Mouse (Mus musculus): ENCODE results near the gene Tril. TPM values are rescaled to one million over a fixed set of nuclear protein-coding genes. Genes with fewer than 3 reads are reported as not detected.

Tril gene
- 23.9 and 28.6 TPM in 2 replicates for polyA plus RNA-seq (2015; fragmentation: Nextera tagmentation; extraction: Ambion mirVana)

DNA sequence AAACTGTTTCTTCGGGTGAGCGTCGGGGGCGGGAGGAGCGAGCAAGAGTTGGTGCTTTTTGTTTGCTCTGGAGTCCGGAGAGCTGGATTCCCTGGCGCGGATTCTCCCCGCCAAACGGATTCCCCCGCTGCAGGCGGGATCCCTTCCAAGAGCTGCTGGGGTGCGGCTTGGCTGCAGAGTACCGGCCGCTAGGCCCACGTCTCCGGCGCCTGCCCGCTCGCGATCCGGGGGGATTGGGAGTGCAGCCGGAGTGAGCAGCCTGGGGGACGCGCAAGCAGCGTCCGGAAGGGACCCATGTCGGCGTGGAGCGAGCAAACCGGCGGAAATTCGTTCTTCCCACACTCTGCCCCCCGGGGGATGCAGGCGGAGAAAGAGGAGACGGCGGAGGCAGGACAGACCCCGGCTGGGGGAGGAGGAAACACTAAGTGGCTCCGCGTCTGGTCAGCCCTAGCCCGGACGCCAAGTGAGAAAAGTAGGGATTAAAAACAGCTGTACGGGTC is at the start of gene Tril:
Tril (minus strand) TSS at position 345 of the 500 bp plus-strand sequence.
- peak within 1 kb of the TSS; percentile 55 for H3K4me3 ChIP-seq (ENCODE audit: low read depth, low read length)
- peak within 1 kb of the TSS; percentile 88 for H3K27ac ChIP-seq (ENCODE audit: low read length)
- ATAC-seq (peak; percentile 75), DNase-seq (ENCODE audit: low spot score) (peak; percentile 85)
- WGBS = 1% methylated on average over 41 of the region's 43 CpGs
- no peaks in the 10 kb centered on the region for H3K9me3 ChIP-seq (ENCODE audit: low read length)
- peak within 1 kb of the TSS; percentile 51 for H3K9ac ChIP-seq (replicated peaks; ENCODE audit: low read depth)
- no peaks in the 10 kb centered on the region for H3K36me3 ChIP-seq (ENCODE audit: insufficient read depth, low read length)
- H3K4me2 ChIP-seq (replicated peaks; ENCODE audit: low read depth, low read length) = peak within 1 kb of the TSS; percentile 82
- H3K4me1 ChIP-seq (ENCODE audit: insufficient read depth, low read depth, low read length) = peaks cover 22% of the 10 kb centered on the region
- TF ChIP-seq CTCF (IDR thresholded peaks at IDR 0.05) = peak; percentile 20; the same call in 1 of the 2 replicates
- TF ChIP-seq EP300 (IDR thresholded peaks at IDR 0.05) = no peak
- peaks cover 31% of the 10 kb centered on the region for H3K27me3 ChIP-seq (replicated peaks; ENCODE audit: insufficient read depth, low read length)

DNA sequence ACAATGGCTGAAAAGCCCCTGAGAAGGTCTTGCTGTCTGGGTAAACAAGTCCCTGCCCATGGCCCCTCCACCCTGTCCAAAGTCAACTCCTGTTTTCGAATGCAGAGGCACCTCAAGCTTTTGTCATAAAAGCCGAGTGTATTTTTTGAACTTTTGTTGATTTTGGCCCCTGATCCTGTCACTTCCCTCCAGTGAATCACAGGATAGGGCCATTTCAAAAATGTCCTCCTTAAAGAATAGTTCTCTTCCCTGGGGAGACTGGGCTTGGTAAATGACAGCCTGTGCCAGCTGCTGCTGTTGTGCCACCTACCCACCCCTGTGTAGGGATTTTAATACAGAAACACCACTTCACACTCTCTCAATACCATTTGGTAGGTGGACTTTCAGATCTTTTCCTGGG is 42.4 kb upstream of the Tril start:
- 46% methylated on average over 2 of the region's 2 CpGs for WGBS
- ATAC-seq (no peak), DNase-seq (ENCODE audit: low spot score) (no peak)
- Histone ChIP-seq H3K4me3 (ENCODE audit: low read depth, low read length) (no peak overlapping the region), H3K9me3 (ENCODE audit: low read length) (no peaks in the 10 kb centered on the region), H3K4me2 (replicated peaks; ENCODE audit: low read depth, low read length) (no peak overlapping the region), H3K36me3 (ENCODE audit: insufficient read depth, low read length) (no peaks in the 10 kb centered on the region), H3K9ac (replicated peaks; ENCODE audit: low read depth) (no peak overlapping the region), H3K4me1 (ENCODE audit: insufficient read depth, low read depth, low read length) (no peaks in the 10 kb centered on the region), H3K27me3 (replicated peaks; ENCODE audit: insufficient read depth, low read length) (no peaks in the 10 kb centered on the region), H3K27ac (ENCODE audit: low read length) (no peak overlapping the region)
- TF ChIP-seq CTCF (IDR thresholded peaks at IDR 0.05) (no peak), EP300 (IDR thresholded peaks at IDR 0.05) (no peak)

DNA sequence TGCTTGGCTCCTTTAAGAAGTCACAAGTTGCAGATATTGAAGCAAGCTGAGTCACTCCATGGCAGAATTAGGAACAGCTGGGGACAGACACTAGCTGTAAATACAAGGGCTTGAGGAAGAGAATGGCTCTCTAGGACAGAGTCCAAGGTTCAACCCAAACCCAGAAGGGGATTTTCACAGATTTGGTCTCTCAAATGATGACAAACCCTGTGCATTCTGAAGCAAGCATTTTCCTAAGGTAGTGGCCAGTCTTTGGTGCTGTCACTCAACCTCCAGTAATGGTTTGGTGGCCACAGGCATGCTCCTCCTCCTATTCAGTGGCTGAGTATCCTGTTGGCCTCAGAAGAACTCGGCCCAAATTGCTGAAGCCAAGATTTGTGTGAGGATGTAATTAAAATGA is 38.5 kb upstream of the Tril start:
- Histone ChIP-seq H3K27ac (ENCODE audit: low read length) (no peak overlapping the region), H3K36me3 (ENCODE audit: insufficient read depth, low read length) (no peaks in the 10 kb centered on the region), H3K9me3 (ENCODE audit: low read length) (no peaks in the 10 kb centered on the region)

DNA sequence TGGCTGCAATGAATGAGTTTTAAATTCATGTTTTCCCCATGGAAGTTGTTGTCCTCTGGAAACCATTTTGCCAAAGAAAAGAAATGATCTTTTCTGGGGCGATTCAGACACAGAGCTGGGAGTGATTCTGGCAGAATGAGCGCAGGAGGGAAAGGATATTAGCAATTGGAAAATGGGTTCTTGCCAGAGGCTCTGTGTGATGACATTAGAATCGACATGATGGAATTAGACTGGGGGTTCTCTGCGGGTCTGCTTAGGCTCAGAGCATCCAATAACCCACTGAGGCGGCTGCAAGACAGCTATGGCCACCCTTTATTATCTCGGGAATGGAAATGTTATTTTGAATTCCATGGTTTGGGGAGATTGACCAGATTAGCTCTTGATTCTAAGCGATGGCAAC is 37.2 kb upstream of the Tril start:
- Histone ChIP-seq H3K4me2 (replicated peaks; ENCODE audit: low read depth, low read length) (no peak overlapping the region), H3K9ac (replicated peaks; ENCODE audit: low read depth) (no peak overlapping the region), H3K36me3 (ENCODE audit: insufficient read depth, low read length) (no peaks in the 10 kb centered on the region), H3K27me3 (replicated peaks; ENCODE audit: insufficient read depth, low read length) (no peaks in the 10 kb centered on the region), H3K4me1 (ENCODE audit: insufficient read depth, low read depth, low read length) (no peaks in the 10 kb centered on the region), H3K9me3 (ENCODE audit: low read length) (no peaks in the 10 kb centered on the region), H3K4me3 (ENCODE audit: low read depth, low read length) (no peak overlapping the region), H3K27ac (ENCODE audit: low read length) (no peak overlapping the region)
- TF ChIP-seq CTCF (IDR thresholded peaks at IDR 0.05) (no peak), EP300 (IDR thresholded peaks at IDR 0.05) (no peak)
- DNase-seq (ENCODE audit: low spot score) (no peak), ATAC-seq (no peak)
- 79% methylated on average over 7 of the region's 7 CpGs for WGBS

More for the DNA sequence above, 38.5 kb upstream of the Tril start:
- H3K4me1 ChIP-seq (ENCODE audit: insufficient read depth, low read depth, low read length) = no peaks in the 10 kb centered on the region
- DNase-seq (ENCODE audit: low spot score) (peak; percentile 31), ATAC-seq (no peak)
- 45% methylated on average over 1 of the region's 1 CpGs for WGBS
- no peak overlapping the region for H3K4me3 ChIP-seq (ENCODE audit: low read depth, low read length)
- no peaks in the 10 kb centered on the region for H3K27me3 ChIP-seq (replicated peaks; ENCODE audit: insufficient read depth, low read length)
- no peak overlapping the region for H3K4me2 ChIP-seq (replicated peaks; ENCODE audit: low read depth, low read length)
- no peak overlapping the region for H3K9ac ChIP-seq (replicated peaks; ENCODE audit: low read depth)
- no peak for TF ChIP-seq CTCF (IDR thresholded peaks at IDR 0.05)
- no peak for TF ChIP-seq EP300 (IDR thresholded peaks at IDR 0.05)

DNA sequence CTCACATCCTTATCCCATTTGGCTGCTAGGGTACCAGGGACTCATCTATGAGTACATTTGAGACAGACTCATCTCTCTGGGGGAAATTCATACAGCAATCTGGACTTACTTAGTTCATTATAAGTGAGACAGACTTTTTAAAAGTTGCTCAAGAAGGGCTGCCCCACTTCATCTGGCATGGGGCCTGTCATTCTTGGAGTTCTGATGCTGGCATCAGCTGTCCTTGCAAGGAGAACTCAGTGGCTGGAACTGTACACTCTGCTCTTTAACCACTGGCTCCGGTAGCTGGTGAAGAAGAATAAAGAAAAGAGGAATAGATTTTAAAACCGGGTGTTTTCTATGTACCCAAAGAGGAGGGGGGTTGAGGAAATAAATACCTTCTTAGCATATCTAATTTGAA is 36.1 kb upstream of the Tril start:
- no peak overlapping the region for H3K4me3 ChIP-seq (ENCODE audit: low read depth, low read length)
- no peak overlapping the region for H3K27ac ChIP-seq (ENCODE audit: low read length)
- TF ChIP-seq CTCF (IDR thresholded peaks at IDR 0.05) (no peak), EP300 (IDR thresholded peaks at IDR 0.05) (no peak)
- H3K4me1 ChIP-seq (ENCODE audit: insufficient read depth, low read depth, low read length) = no peaks in the 10 kb centered on the region
- no peak overlapping the region for H3K9ac ChIP-seq (replicated peaks; ENCODE audit: low read depth)
- H3K9me3 ChIP-seq (ENCODE audit: low read length) = no peaks in the 10 kb centered on the region
- WGBS = 64% methylated on average over 2 of the region's 2 CpGs
- H3K36me3 ChIP-seq (ENCODE audit: insufficient read depth, low read length) = no peaks in the 10 kb centered on the region
- DNase-seq (ENCODE audit: low spot score) = no peak
- no peaks in the 10 kb centered on the region for H3K27me3 ChIP-seq (replicated peaks; ENCODE audit: insufficient read depth, low read length)
- ATAC-seq = no peak
- H3K4me2 ChIP-seq (replicated peaks; ENCODE audit: low read depth, low read length) = no peak overlapping the region

DNA sequence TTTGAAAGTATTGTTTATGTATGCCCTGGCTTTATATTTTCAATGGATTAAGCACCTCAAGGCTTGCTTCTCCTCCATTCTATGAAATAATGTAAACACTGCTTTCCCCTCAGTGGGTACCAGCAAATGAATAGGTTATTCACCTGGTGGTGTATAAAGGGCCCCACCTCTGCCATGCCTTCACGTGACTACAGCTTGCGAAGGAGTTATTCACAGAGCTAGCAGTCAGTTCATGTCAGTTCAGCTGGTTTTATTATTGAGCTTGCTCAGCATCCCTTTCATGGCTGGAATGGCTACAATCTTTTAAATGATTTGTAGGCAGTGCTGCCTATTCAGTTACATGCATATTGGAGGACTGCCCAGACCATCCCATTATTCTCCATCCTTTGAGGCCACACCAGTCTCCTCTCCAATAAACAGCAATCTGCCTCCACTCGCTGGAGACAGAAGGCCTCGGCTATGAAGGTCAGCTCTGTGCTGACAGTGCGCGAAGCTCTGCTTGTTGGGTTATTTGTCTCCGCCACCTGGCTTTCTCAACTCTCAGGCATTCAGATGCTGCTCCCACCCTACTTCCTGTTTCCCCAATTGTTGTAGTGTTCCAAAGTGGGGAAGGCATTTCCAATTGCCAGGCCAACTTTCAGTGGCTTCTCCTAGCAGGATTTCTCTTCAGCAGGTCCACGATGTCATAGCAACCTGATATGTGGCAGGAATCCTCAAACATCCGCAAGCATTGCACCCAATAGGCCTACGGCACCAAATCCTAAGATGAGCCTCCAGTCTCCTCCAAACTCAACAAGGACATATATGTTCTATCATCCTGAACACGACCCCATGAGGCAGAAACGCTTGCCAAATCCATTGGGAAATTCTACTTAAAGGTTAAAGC is 34.6 kb upstream of the Tril start:
- no peak overlapping the region for H3K4me2 ChIP-seq (replicated peaks; ENCODE audit: low read depth, low read length)

More for the DNA sequence above, 34.6 kb upstream of the Tril start:
- no peaks in the 10 kb centered on the region for H3K27me3 ChIP-seq (replicated peaks; ENCODE audit: insufficient read depth, low read length)
- no peak overlapping the region for H3K27ac ChIP-seq (ENCODE audit: low read length)
- H3K4me3 ChIP-seq (ENCODE audit: low read depth, low read length) = no peak overlapping the region
- no peak for TF ChIP-seq CTCF (IDR thresholded peaks at IDR 0.05)
- no peak for TF ChIP-seq EP300 (IDR thresholded peaks at IDR 0.05)
- H3K9me3 ChIP-seq (ENCODE audit: low read length) = no peaks in the 10 kb centered on the region
- peak; percentile 33 for DNase-seq (ENCODE audit: low spot score)
- H3K36me3 ChIP-seq (ENCODE audit: insufficient read depth, low read length) = no peaks in the 10 kb centered on the region
- H3K4me1 ChIP-seq (ENCODE audit: insufficient read depth, low read depth, low read length) = no peaks in the 10 kb centered on the region
- no peak overlapping the region for H3K9ac ChIP-seq (replicated peaks; ENCODE audit: low read depth)
- ATAC-seq = peak; percentile 57
- 52% methylated on average over 12 of the region's 12 CpGs for WGBS
